Mouse (Mus musculus) E14TG2a.4 (cell line): ENCODE results near the gene Slc29a1.

Experiments used
- H3K27me3 ChIP-seq: 2 replicates; pipeline ENCODE4 v1.6.1; 2014; ENCODE audit warnings: low read length, control low read depth; ENCODE audit not compliant: insufficient read depth
- H3K36me3 ChIP-seq: 2 replicates; pipeline ENCODE4 v1.6.1; 2014; ENCODE audit warnings: low read length, control low read depth; ENCODE audit not compliant: insufficient read depth
- H3K4me1 ChIP-seq: replicated peaks from 2 replicates; pipeline ENCODE4 v1.6.1; 2014; ENCODE audit warnings: low read depth, low read length, control low read depth
- H3K4me3 ChIP-seq: replicated peaks from 2 replicates; pipeline ENCODE4 v1.5.1; 2014; ENCODE audit warnings: mild to moderate bottlenecking, low read length
- H3K9me3 ChIP-seq: 2 replicates; pipeline ENCODE4 v1.6.1; 2014; ENCODE audit warnings: low read length, control low read depth
- CTCF ChIP-seq: conservative IDR thresholded peaks from 2 replicates; pipeline ENCODE4 v1.5.1; 2014; ENCODE audit warnings: low read length
- NANOG ChIP-seq: IDR thresholded peaks from 2 replicates; pipeline ENCODE4 v1.6.1; 2014; ENCODE audit warnings: borderline replicate concordance, low read length, mixed read lengths
- POU5F1 ChIP-seq: IDR thresholded peaks from 2 replicates; pipeline ENCODE4 v1.6.1; 2014; ENCODE audit warnings: low read length, borderline replicate concordance

Gene Slc29a1

DNA sequence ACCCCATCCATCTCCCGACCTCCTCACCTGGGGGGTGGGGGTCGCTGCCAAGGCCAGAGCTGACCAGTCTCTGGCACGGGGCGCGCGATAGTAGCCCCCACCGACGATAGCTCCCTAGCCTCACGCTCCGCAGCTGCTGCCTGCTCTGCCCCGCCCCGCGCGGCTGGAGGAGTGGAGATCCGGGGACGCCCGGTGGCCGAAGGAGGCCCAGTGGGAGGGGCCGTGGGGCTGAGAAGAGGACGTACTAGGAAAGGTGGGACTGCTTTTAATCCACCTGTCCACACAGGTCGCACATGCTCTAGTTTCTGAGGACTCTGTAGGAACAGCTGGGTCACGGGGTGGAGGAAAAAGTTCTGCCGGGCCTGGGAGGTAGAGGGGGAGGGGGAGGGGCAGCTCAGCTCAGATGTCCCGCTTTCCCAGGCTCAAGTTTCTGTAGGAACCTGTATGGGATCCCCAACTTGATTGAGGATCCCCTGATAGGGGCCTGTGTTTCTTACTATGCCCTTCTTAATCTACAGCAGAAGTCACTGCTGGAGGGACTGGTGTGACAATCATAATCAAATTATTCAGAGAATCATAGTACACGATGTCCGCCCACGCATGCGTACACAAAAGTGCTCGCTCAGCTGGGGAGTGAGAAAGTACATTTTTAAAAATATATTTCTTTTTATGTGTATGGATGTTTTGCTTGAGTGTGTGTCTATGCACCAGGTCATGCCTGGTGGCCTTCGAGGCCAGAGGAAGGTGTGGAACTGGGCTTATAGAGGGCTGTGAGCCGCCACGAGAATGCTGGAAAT lies at the start of gene Slc29a1:
Gene Slc29a1 (minus strand): TSS at position 161 of the 797 bp plus-strand sequence.
- H3K27me3 ChIP-seq = no peaks in the 10 kb centered on the region
- peaks cover 76% of the 10 kb centered on the region for H3K4me1 ChIP-seq
- H3K9me3 ChIP-seq = no peaks in the 10 kb centered on the region
- peaks cover 24% of the 10 kb centered on the region for H3K36me3 ChIP-seq
- H3K4me3 ChIP-seq = peak within 1 kb of the TSS; percentile 93
- TF ChIP-seq NANOG = no peak
- no peak for TF ChIP-seq CTCF
- no peak for TF ChIP-seq POU5F1

- Histone ChIP-seq H3K4me1 (peaks cover 16% of the 10 kb centered on the region), H3K9me3 (peaks cover 2% of the 10 kb centered on the region; the same call in 1 of the 2 replicates), H3K36me3 (no peaks in the 10 kb centered on the region), H3K27me3 (no peaks in the 10 kb centered on the region), H3K4me3 (no peak overlapping the region)
- TF ChIP-seq POU5F1 (no peak), CTCF (peak; percentile 35)
Measured at GRCm38 (mm10) chr17:45644185-45644584, 44.8 kb upstream of the Slc29a1 start.

GRCm38 (mm10) chr17:45642701-45643100 lies 43.3 kb upstream of the Slc29a1 start:
- 0 out of 2 replicates have a peak, but pooled peaks cover 3% of the 10 kb centered on the region for H3K27me3 ChIP-seq
- peak overlapping the region; percentile 69 for H3K4me3 ChIP-seq
- H3K9me3 ChIP-seq = peaks cover 2% of the 10 kb centered on the region; the same call in 1 of the 2 replicates
- peak; percentile 77 for TF ChIP-seq CTCF
- no peak for TF ChIP-seq NANOG
- TF ChIP-seq POU5F1 = no peak
- H3K36me3 ChIP-seq = no peaks in the 10 kb centered on the region
- H3K4me1 ChIP-seq = peaks cover 23% of the 10 kb centered on the region

DNA sequence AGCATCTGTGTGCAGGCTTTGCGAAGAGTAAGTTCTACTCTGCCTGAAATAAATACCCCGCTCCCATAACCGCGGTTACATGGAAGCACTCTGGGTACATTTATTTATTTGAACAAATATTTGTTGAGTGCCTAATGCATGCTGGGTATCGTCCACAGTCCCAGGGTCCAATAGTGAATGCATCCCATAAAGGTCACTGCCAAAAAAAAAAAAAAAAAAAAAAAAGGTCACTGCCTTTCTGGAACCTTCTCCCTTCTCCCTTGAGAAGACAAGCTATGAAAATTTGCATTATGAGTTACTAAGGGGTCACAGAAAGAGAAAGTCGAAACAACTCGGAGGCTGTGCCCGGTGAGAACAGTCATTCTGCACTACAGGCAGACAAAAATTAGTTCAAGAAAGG lies 42.6 kb upstream of the Slc29a1 start:
- Histone ChIP-seq H3K9me3 (peaks cover 2% of the 10 kb centered on the region; the same call in 1 of the 2 replicates), H3K4me1 (peaks cover 23% of the 10 kb centered on the region), H3K36me3 (no peaks in the 10 kb centered on the region), H3K4me3 (peak overlapping the region; percentile 69; the same call in 1 of the 2 replicates), H3K27me3 (0 out of 2 replicates have a peak, but pooled peaks cover 3% of the 10 kb centered on the region)
- TF ChIP-seq POU5F1 (no peak), CTCF (no peak), NANOG (no peak)

DNA sequence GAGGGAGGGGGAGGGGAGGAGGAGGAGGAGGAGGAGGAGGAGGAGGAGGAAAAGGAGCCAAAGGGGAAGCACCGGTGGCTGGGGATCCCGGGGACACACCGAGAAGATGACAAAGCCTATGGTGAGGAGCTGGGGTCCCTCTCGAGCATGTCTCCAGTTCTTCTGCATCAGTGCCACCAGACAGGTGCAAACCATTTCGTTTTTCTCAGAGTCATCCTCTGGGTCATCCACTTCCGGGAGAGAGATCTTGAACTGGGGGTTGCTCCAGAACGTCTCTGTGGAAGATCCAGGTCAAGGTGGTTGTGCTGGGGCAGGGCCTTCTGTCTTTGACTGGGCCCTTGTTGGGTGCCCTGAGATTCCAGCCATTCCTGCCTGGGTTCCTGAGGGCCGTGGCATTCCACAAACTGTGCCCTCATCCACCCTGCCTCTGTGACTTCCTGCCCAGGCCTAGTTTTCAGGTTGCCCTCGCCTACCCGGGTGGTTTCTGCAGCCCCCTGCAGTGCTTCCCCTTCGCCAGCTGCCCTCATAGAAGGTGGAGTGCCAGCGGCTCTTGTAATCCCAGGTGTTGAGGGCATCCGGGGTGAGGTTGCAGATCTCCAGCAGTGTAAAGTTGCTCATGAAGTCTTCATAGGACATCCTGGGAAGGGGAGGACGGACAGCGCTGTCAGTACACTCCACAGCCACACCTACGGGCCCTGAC lies 39.3 kb upstream of the Slc29a1 start:
- Histone ChIP-seq H3K36me3 (no peaks in the 10 kb centered on the region), H3K27me3 (0 out of 2 replicates have a peak, but pooled peaks cover 3% of the 10 kb centered on the region), H3K4me3 (no peak overlapping the region), H3K9me3 (no peaks in the 10 kb centered on the region), H3K4me1 (peaks cover 50% of the 10 kb centered on the region)
- no peak for TF ChIP-seq CTCF
- no peak for TF ChIP-seq NANOG
- TF ChIP-seq POU5F1 = no peak

GRCm38 (mm10) chr17:45634033-45634432 lies 34.6 kb upstream of the Slc29a1 start:
- H3K36me3 ChIP-seq = no peaks in the 10 kb centered on the region
- no peaks in the 10 kb centered on the region for H3K9me3 ChIP-seq
- no peak overlapping the region for H3K4me3 ChIP-seq
- TF ChIP-seq POU5F1 (no peak), NANOG (no peak), CTCF (no peak)
- H3K27me3 ChIP-seq = 0 out of 2 replicates have a peak, but pooled peaks cover 3% of the 10 kb centered on the region
- H3K4me1 ChIP-seq = peaks cover 79% of the 10 kb centered on the region

DNA sequence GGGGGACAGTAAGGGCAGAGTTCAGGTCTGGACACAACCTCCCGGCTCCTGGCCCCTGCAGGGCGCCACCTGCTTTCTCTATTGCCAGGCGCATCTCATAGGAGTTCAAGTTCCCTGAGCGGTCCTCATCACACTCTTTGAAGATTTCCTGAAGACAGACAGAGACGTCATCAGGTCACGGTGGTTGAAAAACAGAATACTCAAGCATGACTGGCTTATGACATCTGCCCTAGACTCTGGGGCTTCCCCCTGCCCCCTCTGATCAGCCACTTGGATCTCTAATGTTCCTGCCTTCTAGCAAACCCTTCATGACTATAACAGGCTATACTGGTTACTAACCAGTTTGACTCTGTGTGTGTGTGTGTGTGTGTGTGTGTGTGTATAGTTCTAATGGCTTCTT lies 32.5 kb upstream of the Slc29a1 start:
- no peaks in the 10 kb centered on the region for H3K9me3 ChIP-seq
- no peaks in the 10 kb centered on the region for H3K27me3 ChIP-seq
- H3K4me1 ChIP-seq = peaks cover 95% of the 10 kb centered on the region
- TF ChIP-seq CTCF (no peak), POU5F1 (no peak), NANOG (no peak)
- H3K4me3 ChIP-seq = no peak overlapping the region
- H3K36me3 ChIP-seq = no peaks in the 10 kb centered on the region

DNA sequence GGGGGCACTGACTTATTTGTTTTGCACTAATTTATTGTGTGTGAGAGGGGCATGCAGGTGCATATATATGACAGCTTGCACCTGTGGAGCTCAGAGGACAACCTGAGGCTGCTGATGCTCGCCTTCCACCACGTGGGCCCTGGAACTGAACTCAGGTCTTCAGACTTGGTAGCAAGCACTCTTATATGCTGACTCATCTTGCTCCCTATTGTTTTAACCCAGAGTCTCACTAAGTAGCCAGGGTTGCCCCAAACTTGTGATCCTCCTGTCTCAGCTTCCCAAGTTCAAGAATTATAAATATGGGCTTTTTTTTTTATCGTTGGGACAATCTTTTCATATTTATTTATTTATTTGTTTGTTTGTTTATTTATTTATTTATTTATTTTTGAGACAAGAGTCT lies 31.6 kb upstream of the Slc29a1 start:
- peak overlapping the region; percentile 65 for H3K4me3 ChIP-seq
- H3K36me3 ChIP-seq = no peaks in the 10 kb centered on the region
- no peaks in the 10 kb centered on the region for H3K9me3 ChIP-seq
- no peaks in the 10 kb centered on the region for H3K27me3 ChIP-seq
- peaks cover 95% of the 10 kb centered on the region for H3K4me1 ChIP-seq
- TF ChIP-seq POU5F1 (no peak), CTCF (no peak), NANOG (no peak)
